In the genomic region with DNA sequence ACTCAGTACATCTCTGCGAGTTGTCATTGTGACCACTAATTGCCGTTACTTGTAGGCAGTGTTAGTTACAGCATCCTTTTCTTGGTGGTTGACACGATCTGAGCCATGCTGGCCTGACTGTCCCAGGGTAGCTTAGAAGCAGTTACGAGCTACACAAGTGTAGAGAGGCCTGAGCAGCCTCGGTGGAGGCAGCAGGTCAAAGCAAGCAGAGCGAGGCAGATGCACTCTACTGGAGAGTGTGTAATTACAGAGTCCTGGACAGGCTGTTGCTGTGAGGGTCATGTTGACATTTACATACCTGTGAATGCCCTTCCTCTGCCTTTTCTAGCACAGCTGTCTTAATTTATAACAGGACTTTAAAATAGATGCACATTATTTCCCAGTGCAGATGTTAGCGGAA, we compare ENCODE assay signal across 29 mouse cellular contexts. TPM values are rescaled to one million over a fixed set of nuclear protein-coding genes. Genes with fewer than 3 reads are reported as not detected.
DNase-seq lines count a peak whose midpoint lies in the region; ATAC-seq and TF ChIP-seq lines count a peak whose summit lies in the region.
"Had no signal": no experiment of that assay in that cellular context is flagged by ENCODE, and none has a peak within 500 bp of the region (broad histone marks: within the 10 kb centered on the region; RNA-seq: fewer than 3 reads in every experiment).

No protein-coding gene starts in this region.

- no peak overlapping the region for H3K4me3 ChIP-seq in kidney, embryonic 14.5 days (ENCODE audit: low read length)
- no peak overlapping the region for H3K4me3 ChIP-seq in kidney, postnatal 0 days (replicated peaks; ENCODE audit: low read depth, low read length)
- H3K4me3 ChIP-seq: embryonic facial prominence, embryonic 12.5 days; embryonic facial prominence, embryonic 15.5 days; forebrain, embryonic 12.5 days; gastrocnemius, adult 2 months; heart, adult 2 months; heart, embryonic 10.5 days; heart, embryonic 13.5 days had no signal

- H3K9me3 ChIP-seq in kidney, embryonic 14.5 days (ENCODE audit: control insufficient read depth, low read length) = no peaks in the 10 kb centered on the region
- no peaks in the 10 kb centered on the region for H3K9me3 ChIP-seq in kidney, postnatal 0 days (replicated peaks; ENCODE audit: low read length)
- H3K9me3 ChIP-seq: embryonic facial prominence, embryonic 12.5 days; embryonic facial prominence, embryonic 15.5 days; forebrain, embryonic 12.5 days; G1E; heart, embryonic 10.5 days; heart, embryonic 13.5 days had no signal

- ATAC-seq in kidney, embryonic 14.5 days (ENCODE audit: low FRiP score, low TSS enrichment) = peak; percentile 90
- ATAC-seq in kidney, postnatal 0 days (replicated peaks; ENCODE audit: low FRiP score, low read depth) = peak; percentile 43; the same call in 1 of the 2 replicates
- ATAC-seq: forebrain, embryonic 16.5 days; Patski had no signal

- H3K36me3 ChIP-seq in kidney, embryonic 14.5 days (ENCODE audit: control insufficient read depth, insufficient read depth, low read length) = no peaks in the 10 kb centered on the region
- no peaks in the 10 kb centered on the region for H3K36me3 ChIP-seq in kidney, postnatal 0 days (ENCODE audit: insufficient read depth, low read length)
- H3K36me3 ChIP-seq: embryonic facial prominence, embryonic 12.5 days; embryonic facial prominence, embryonic 15.5 days; G1E; heart, embryonic 10.5 days; heart, embryonic 13.5 days had no signal

- 41% methylated on average over 7 of the region's 7 CpGs for WGBS in kidney, embryonic 14.5 days
- WGBS in kidney, postnatal 0 days = 39% methylated on average over 7 of the region's 7 CpGs

- no peak for TF ChIP-seq CTCF in kidney, postnatal 0 days (IDR thresholded peaks at IDR 0.05; ENCODE audit: low read depth)

- H3K4me1 ChIP-seq in kidney, embryonic 14.5 days (ENCODE audit: control insufficient read depth, insufficient read depth, low read length) = peaks cover 5% of the 10 kb centered on the region; the same call in 1 of the 2 replicates
- no peaks in the 10 kb centered on the region for H3K4me1 ChIP-seq in kidney, postnatal 0 days (replicated peaks; ENCODE audit: insufficient read depth, low read length)
- H3K4me1 ChIP-seq: embryonic facial prominence, embryonic 12.5 days; embryonic facial prominence, embryonic 15.5 days had no signal

- no peak overlapping the region for H3K4me2 ChIP-seq in kidney, embryonic 14.5 days (replicated peaks; ENCODE audit: low read depth, low read length)
- H3K4me2 ChIP-seq in kidney, postnatal 0 days (ENCODE audit: low read length) = no peak overlapping the region
- H3K4me2 ChIP-seq: embryonic facial prominence, embryonic 12.5 days; embryonic facial prominence, embryonic 15.5 days; forebrain, embryonic 12.5 days; heart, embryonic 13.5 days had no signal

- H3K27ac ChIP-seq in kidney, embryonic 14.5 days (ENCODE audit: low read depth, low read length) = no peak overlapping the region
- no peak overlapping the region for H3K27ac ChIP-seq in kidney, postnatal 0 days
- H3K27ac ChIP-seq: embryonic facial prominence, embryonic 12.5 days; embryonic facial prominence, embryonic 15.5 days; forebrain, embryonic 12.5 days; gastrocnemius, adult 2 months; heart, adult 2 months; heart, embryonic 10.5 days; heart, embryonic 13.5 days had no signal

- DNase-seq in heart, adult 11 months = peak; percentile 46
- DNase-seq in heart, adult 18-20 months = no peak
- no peak for DNase-seq in kidney, adult 18-20 months
- peak; percentile 60 for DNase-seq in kidney, postnatal 0 days (ENCODE audit: low spot score)
- no peak for DNase-seq in kidney, adult 11 months
- no peak for DNase-seq in frontal cortex, postnatal 10 days (ENCODE audit: low spot score in 2 of 2)
- DNase-seq: adrenal gland, postnatal 10 days; adrenal gland, postnatal 36 days; B cell, adult 2 months; cerebellum, adult 11 months; cerebellum, adult 2 months; cerebellum, adult 9-11 months; cerebellum, postnatal 25 days; gastrocnemius, adult 2 months; gastrocnemius, postnatal 14 days; heart, adult 2 months; heart, postnatal 14 days; heart, postnatal 4 days had no signal

- H3K27me3 ChIP-seq in kidney, embryonic 14.5 days (ENCODE audit: control insufficient read depth, insufficient read depth, low read length) = no peaks in the 10 kb centered on the region
- no peaks in the 10 kb centered on the region for H3K27me3 ChIP-seq in kidney, postnatal 0 days (ENCODE audit: insufficient read depth, low read length)
- H3K27me3 ChIP-seq: CH12.LX; embryonic facial prominence, embryonic 12.5 days; embryonic facial prominence, embryonic 15.5 days; heart, embryonic 13.5 days had no signal

- H3K9ac ChIP-seq in kidney, embryonic 14.5 days (ENCODE audit: low read depth, low read length) = no peak overlapping the region
- H3K9ac ChIP-seq in kidney, postnatal 0 days (ENCODE audit: low read depth, low read length) = no peak overlapping the region
- H3K9ac ChIP-seq: embryonic facial prominence, embryonic 12.5 days; embryonic facial prominence, embryonic 15.5 days; forebrain, embryonic 12.5 days; heart, embryonic 13.5 days had no signal

RNA-seq across cellular contexts. Expression of a gene that starts 32.1 kb away (rescaled TPM):
- not detected for total RNA-seq in heart, adult 18-20 months (2021)
- 0.09 and 0.28 TPM in 2 replicates for polyA plus RNA-seq in kidney, embryonic 14.5 days (2014; fragmentation: Nextera tagmentation; extraction: Ambion mirVana)
- polyA plus RNA-seq in kidney, postnatal 0 days (2015; fragmentation: Nextera tagmentation; extraction: Ambion mirVana) = 0.03 and 0.08 TPM in 2 replicates
- total RNA-seq: CH12.LX; gastrocnemius, adult 2 months; heart, adult 2 months had no signal
- polyA plus RNA-seq: G1E; heart, embryonic 13.5 days; heart, embryonic 16.5 days; Patski had no signal

Comparison
In these comparisons a context has a peak if more than half of its experiments do, and no peak if none do; other contexts are left out.
1. DNase-seq: peak in heart, adult 11 months (single experiment) and kidney, postnatal 0 days (single experiment); none in heart, adult 18-20 months (0 of 2), kidney, adult 18-20 months (single experiment), kidney, adult 11 months (single experiment) and frontal cortex, postnatal 10 days (0 of 2).